Mouse (Mus musculus): ENCODE measurements around the gene Itprid2. TPM values are rescaled to one million over a fixed set of nuclear protein-coding genes. Genes with fewer than 3 reads are reported as not detected.
"Not testable (repeated sequence)": the region's sequence is repeated elsewhere in the genome, so short reads cannot be mapped to it uniquely, and the experiment has no call there.

Itprid2 gene
- polyA plus RNA-seq (2015; fragmentation: Nextera tagmentation; extraction: Ambion mirVana), result 5.9 and 7.4 TPM in 2 replicates

- Histone ChIP-seq H3K27ac (replicated peaks) (peak within 1 kb of the TSS; percentile 86), H3K9me3 (replicated peaks) (no peaks in the 10 kb centered on the region), H3K9ac (replicated peaks) (peak within 1 kb of the TSS; percentile 84), H3K4me1 (peaks cover 12% of the 10 kb centered on the region), H3K27me3 (replicated peaks) (no peaks in the 10 kb centered on the region), H3K4me2 (peak within 1 kb of the TSS; percentile 86), H3K4me3 (replicated peaks) (peak within 1 kb of the TSS; percentile 88), H3K36me3 (no peaks in the 10 kb centered on the region)
- peak; percentile 100 for ATAC-seq (ENCODE audit: low FRiP score)
- WGBS, result 2% methylated on average over 37 of the region's 46 CpGs
Observed at GRCm38 (mm10) chr2:79634528-79635400, at the start of gene Itprid2. Itprid2 (plus strand) TSS chr2:79635352.

GRCm38 (mm10) chr2:79596177-79596576 is 39.0 kb upstream of the Itprid2 start:
- Histone ChIP-seq H3K4me2 (no peak overlapping the region), H3K9me3 (replicated peaks) (no peaks in the 10 kb centered on the region), H3K27me3 (replicated peaks) (no peaks in the 10 kb centered on the region), H3K36me3 (no peaks in the 10 kb centered on the region), H3K27ac (replicated peaks) (no peak overlapping the region), H3K9ac (replicated peaks) (no peak overlapping the region), H3K4me3 (replicated peaks) (no peak overlapping the region), H3K4me1 (no peaks in the 10 kb centered on the region)
- ATAC-seq (ENCODE audit: low FRiP score), result no peak
- WGBS, result 83% methylated on average over 2 of the region's 2 CpGs

GRCm38 (mm10) chr2:79597090-79597489 is 38.1 kb upstream of the Itprid2 start:
- Histone ChIP-seq H3K4me2 (no peak overlapping the region), H3K27me3 (replicated peaks) (no peaks in the 10 kb centered on the region), H3K9ac (replicated peaks) (no peak overlapping the region), H3K4me1 (0 out of 2 replicates have a peak, but pooled peaks cover 5% of the 10 kb centered on the region), H3K27ac (replicated peaks) (no peak overlapping the region), H3K9me3 (replicated peaks) (no peaks in the 10 kb centered on the region), H3K4me3 (replicated peaks) (no peak overlapping the region), H3K36me3 (no peaks in the 10 kb centered on the region)
- ATAC-seq (ENCODE audit: low FRiP score), result no peak

- H3K27me3 ChIP-seq (replicated peaks); H3K4me2 ChIP-seq; ATAC-seq (ENCODE audit: low FRiP score); H3K9ac ChIP-seq (replicated peaks); H3K36me3 ChIP-seq; H3K9me3 ChIP-seq (replicated peaks); H3K27ac ChIP-seq (replicated peaks); H3K4me1 ChIP-seq; H3K4me3 ChIP-seq (replicated peaks): not testable (repeated sequence)
- WGBS, result 56% methylated on average over 2 of the region's 2 CpGs
Observed at GRCm38 (mm10) chr2:79601109-79601508, 34.0 kb upstream of the Itprid2 start.

- Histone ChIP-seq H3K27me3 (replicated peaks) (no peaks in the 10 kb centered on the region), H3K4me2 (no peak overlapping the region), H3K9me3 (replicated peaks) (no peaks in the 10 kb centered on the region), H3K36me3 (no peaks in the 10 kb centered on the region), H3K4me1 (0 out of 2 replicates have a peak, but pooled peaks cover 5% of the 10 kb centered on the region), H3K27ac (replicated peaks) (no peak overlapping the region), H3K4me3 (replicated peaks) (no peak overlapping the region), H3K9ac (replicated peaks) (no peak overlapping the region)
- no peak for ATAC-seq (ENCODE audit: low FRiP score)
- 32% methylated on average over 4 of the region's 4 CpGs for WGBS
Observed at GRCm38 (mm10) chr2:79601691-79602116, 33.4 kb upstream of the Itprid2 start.

GRCm38 (mm10) chr2:79602306-79602705 is 32.8 kb upstream of the Itprid2 start:
- Histone ChIP-seq H3K27me3 (replicated peaks) (no peaks in the 10 kb centered on the region), H3K9me3 (replicated peaks) (no peaks in the 10 kb centered on the region), H3K4me2 (no peak overlapping the region), H3K4me1 (0 out of 2 replicates have a peak, but pooled peaks cover 5% of the 10 kb centered on the region), H3K4me3 (replicated peaks) (no peak overlapping the region), H3K27ac (replicated peaks) (no peak overlapping the region), H3K9ac (replicated peaks) (no peak overlapping the region), H3K36me3 (no peaks in the 10 kb centered on the region)
- 61% methylated on average over 6 of the region's 6 CpGs for WGBS
- no peak for ATAC-seq (ENCODE audit: low FRiP score)

GRCm38 (mm10) chr2:79603363-79603762 is 31.8 kb upstream of the Itprid2 start:
- WGBS, result 85% methylated on average over 4 of the region's 4 CpGs

GRCm38 (mm10) chr2:79606033-79606432 is 29.1 kb upstream of the Itprid2 start:
- no peaks in the 10 kb centered on the region for H3K36me3 ChIP-seq
- 86% methylated on average over 2 of the region's 2 CpGs for WGBS

More at GRCm38 (mm10) chr2:79603363-79603762, 31.8 kb upstream of the Itprid2 start:
- no peak for ATAC-seq (ENCODE audit: low FRiP score)
- H3K4me2 ChIP-seq, result no peak overlapping the region
- H3K9ac ChIP-seq (replicated peaks), result no peak overlapping the region
- no peaks in the 10 kb centered on the region for H3K36me3 ChIP-seq
- 0 out of 2 replicates have a peak, but pooled peaks cover 5% of the 10 kb centered on the region for H3K4me1 ChIP-seq
- H3K27me3 ChIP-seq (replicated peaks), result no peaks in the 10 kb centered on the region
- no peak overlapping the region for H3K4me3 ChIP-seq (replicated peaks)
- no peak overlapping the region for H3K27ac ChIP-seq (replicated peaks)
- no peaks in the 10 kb centered on the region for H3K9me3 ChIP-seq (replicated peaks)

GRCm38 (mm10) chr2:79607181-79607580 is 28.0 kb upstream of the Itprid2 start:
- H3K27me3 ChIP-seq (replicated peaks), result no peaks in the 10 kb centered on the region
- H3K9me3 ChIP-seq (replicated peaks), result no peaks in the 10 kb centered on the region
- no peak for ATAC-seq (ENCODE audit: low FRiP score)
- 74% methylated on average over 2 of the region's 2 CpGs for whole genome bisulfite sequencing
- H3K4me1 ChIP-seq, result no peaks in the 10 kb centered on the region
- no peak overlapping the region for H3K4me2 ChIP-seq
- no peak overlapping the region for H3K9ac ChIP-seq (replicated peaks)
- H3K27ac ChIP-seq (replicated peaks), result no peak overlapping the region
- no peak overlapping the region for H3K4me3 ChIP-seq (replicated peaks)
- no peaks in the 10 kb centered on the region for H3K36me3 ChIP-seq

More at GRCm38 (mm10) chr2:79606033-79606432, 29.1 kb upstream of the Itprid2 start:
- Histone ChIP-seq H3K4me2 (no peak overlapping the region), H3K4me3 (replicated peaks) (no peak overlapping the region), H3K9ac (replicated peaks) (no peak overlapping the region), H3K4me1 (0 out of 2 replicates have a peak, but pooled peaks cover 5% of the 10 kb centered on the region), H3K27me3 (replicated peaks) (no peaks in the 10 kb centered on the region), H3K9me3 (replicated peaks) (no peaks in the 10 kb centered on the region), H3K27ac (replicated peaks) (no peak overlapping the region)
- no peak for ATAC-seq (ENCODE audit: low FRiP score)

- H3K4me2 ChIP-seq, result no peak overlapping the region
- no peaks in the 10 kb centered on the region for H3K27me3 ChIP-seq (replicated peaks)
- no peaks in the 10 kb centered on the region for H3K4me1 ChIP-seq
- H3K27ac ChIP-seq (replicated peaks), result no peak overlapping the region
- ATAC-seq (ENCODE audit: low FRiP score), result no peak
- H3K36me3 ChIP-seq, result no peaks in the 10 kb centered on the region
- H3K9ac ChIP-seq (replicated peaks), result no peak overlapping the region
- H3K4me3 ChIP-seq (replicated peaks), result no peak overlapping the region
- H3K9me3 ChIP-seq (replicated peaks), result no peaks in the 10 kb centered on the region
- WGBS, result 89% methylated on average over 8 of the region's 8 CpGs
Observed at GRCm38 (mm10) chr2:79608301-79609074, 26.7 kb upstream of the Itprid2 start.

GRCm38 (mm10) chr2:79610894-79611293 is 24.3 kb upstream of the Itprid2 start:
- Histone ChIP-seq H3K9me3 (replicated peaks) (no peaks in the 10 kb centered on the region), H3K27me3 (replicated peaks) (no peaks in the 10 kb centered on the region), H3K36me3 (no peaks in the 10 kb centered on the region), H3K4me1 (no peaks in the 10 kb centered on the region), H3K4me2 (no peak overlapping the region), H3K9ac (replicated peaks) (no peak overlapping the region), H3K27ac (replicated peaks) (no peak overlapping the region), H3K4me3 (replicated peaks) (no peak overlapping the region)
- ATAC-seq (ENCODE audit: low FRiP score), result no peak
- 73% methylated on average over 3 of the region's 3 CpGs for WGBS

Measured in neural tube, embryonic 15.5 days (tissue).